Mouse (Mus musculus) embryonic fibroblast, embryonic 13.5 days (primary cell): ENCODE data around the gene Fam117a.

Experiments
- CTCF ChIP-seq: IDR thresholded peaks from 2 replicates; pipeline ENCODE4 v1.5.1; 2011; ENCODE audit warnings: mild to moderate bottlenecking, control low read depth, low read length, moderate library complexity, borderline replicate concordance; ENCODE audit not compliant: insufficient read depth
- POLR2A ChIP-seq: IDR thresholded peaks from 2 replicates; pipeline ENCODE4 v1.6.1; 2011; ENCODE audit warnings: low read depth, mild to moderate bottlenecking, control low read depth, low read length, moderate library complexity

DNA sequence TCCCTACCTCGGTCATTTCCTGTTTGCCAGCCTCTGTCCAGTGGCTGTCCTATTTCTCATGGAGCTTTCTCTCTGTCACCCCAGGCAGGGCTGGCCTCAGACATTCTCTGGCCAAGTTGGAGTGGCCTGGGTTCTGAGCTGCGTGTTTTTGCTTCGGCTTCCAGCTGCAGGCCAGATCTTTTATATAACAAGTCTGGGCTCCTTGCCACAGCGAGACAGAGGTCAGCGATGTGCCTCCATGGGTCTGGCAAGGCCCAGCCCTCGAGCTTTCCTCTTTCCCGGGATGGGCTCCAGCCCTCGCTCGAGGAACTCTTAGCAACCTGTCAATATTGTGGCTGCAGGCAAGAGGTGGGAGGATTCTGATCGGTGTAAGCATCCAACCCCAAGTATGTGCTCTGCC lies 28.8 kb downstream of the Fam117a start:
- TF ChIP-seq POLR2A (no peak), CTCF (no peak)
